Mouse (Mus musculus) adrenal gland, postnatal 0 days (tissue): ENCODE data around the gene Rrp12. TPM values are rescaled to one million over a fixed set of nuclear protein-coding genes. Genes with fewer than 3 reads are reported as not detected.

Experiments used
- polyA plus RNA-seq: library from polyadenylated mRNA; unstranded; fragments of >200 nt; fragmentation: Nextera tagmentation; extraction: Ambion mirVana; gene quantifications from 2 replicates; pipeline ENCODE4 v1.2.1, GENCODE M21; 2015

Rrp12 gene
- 3.3 and 4.6 TPM in 2 replicates for polyA plus RNA-seq

GRCm38 (mm10) chr19:41895460-41896318, at the start of gene Rrp12:
Gene Rrp12, minus strand, starts transcription at chr19:41896173.

DNA sequence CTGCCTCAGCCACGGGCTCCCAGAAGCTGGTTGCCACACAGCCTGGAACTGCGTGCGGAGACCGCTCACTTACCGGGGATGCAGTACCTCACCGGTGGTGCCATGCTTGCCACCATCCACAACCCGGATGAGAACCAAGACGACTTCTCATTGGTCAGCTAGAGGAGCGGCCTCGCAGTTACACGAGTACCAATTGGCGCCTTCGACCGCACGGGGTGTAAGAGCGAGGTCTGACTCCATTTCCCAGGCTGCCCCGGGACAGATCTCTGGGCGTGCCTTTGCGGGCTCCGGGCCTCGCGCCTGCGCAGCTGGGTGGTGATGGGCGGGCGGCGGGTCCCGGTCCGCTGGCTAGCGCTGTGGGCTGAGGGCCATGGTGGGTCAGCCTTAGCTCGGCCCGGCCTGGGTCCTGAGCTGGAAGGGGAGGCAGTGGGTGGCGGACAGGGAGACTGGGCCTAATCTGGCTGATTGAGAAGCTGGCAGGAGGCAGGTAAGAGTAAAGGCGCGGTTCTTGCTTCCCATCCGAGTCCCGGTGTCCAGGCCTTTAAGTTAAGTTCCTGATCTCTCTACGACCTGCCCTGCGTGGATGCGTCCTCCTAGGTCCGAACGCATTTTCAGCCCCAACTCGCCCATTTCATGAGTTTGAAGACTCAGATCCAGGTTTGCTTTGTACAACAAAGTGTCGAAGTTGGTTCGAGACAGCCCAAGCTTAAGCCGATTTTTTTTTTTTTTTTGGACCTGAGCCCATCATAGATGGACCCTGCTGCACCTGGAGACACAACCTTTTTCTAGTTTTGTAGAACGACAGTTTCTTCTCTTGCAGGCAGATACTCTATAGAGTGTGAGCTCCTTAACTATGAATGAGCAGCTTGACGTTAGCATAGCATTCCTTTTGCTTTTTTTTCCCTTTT, 37.5 kb upstream of the Rrp12 start, which contains the start of the genes Exosc1 and Zdhhc16:
TSS of gene Exosc1 (minus strand) at position 245 of the 908 bp plus-strand sequence.
TSS of gene Zdhhc16 (plus strand) at position 302 of the 908 bp plus-strand sequence.

GRCm38 (mm10) chr19:41911178-41912073, 15.5 kb upstream of the Rrp12 start, which contains the start of gene Pgam1:
Gene Pgam1, plus strand, starts transcription at chr19:41911923.

DNA sequence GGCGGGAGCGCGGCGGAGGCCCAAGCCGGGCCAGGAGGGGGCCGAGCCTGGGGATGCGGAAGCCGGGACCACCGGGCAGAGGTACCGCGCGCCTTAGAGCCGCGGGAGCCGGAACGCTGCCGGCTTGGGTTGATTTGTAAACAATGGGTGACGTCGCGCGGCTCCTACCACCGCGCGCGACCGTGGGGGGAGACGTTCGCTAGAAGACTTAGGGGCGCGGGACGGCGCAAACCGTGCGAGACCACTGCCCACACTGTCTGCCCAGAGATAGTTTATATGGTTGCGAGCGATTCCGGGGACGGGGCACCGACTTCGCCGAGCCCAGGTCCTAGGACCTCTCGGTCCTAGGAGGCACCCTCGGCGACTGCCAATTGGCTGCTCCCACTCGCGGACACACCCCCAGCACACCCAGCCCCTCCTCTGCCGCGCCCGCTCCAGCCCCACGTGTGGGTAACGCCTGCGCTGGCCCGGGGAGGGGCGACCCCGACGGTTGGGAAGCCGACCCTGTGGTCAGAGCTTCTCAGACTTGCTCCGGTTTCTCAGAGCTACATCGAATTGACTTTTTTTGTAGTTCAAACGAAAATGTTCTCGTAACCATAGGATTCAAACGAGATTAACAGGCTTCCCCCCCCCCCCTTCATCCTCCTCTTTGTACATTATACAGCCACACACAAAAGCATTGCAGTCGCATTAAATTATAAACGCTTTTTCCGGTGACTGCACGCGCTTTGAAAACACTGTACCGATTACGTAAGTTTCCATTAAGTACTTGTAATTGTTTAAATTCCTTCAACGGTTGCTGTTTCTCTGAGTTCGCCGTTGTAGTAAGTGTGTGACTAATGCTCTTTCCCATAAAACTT, 47.8 kb downstream of the Rrp12 start, which contains the start of gene Frat2:
TSS of gene Frat2 (minus strand) at position 141 of the 860 bp plus-strand sequence.

GRCm38 (mm10) chr19:41829381-41830105, 66.4 kb downstream of the Rrp12 start, which contains the start of gene Frat1:
Gene Frat1, plus strand, starts transcription at chr19:41829970.

Other genes starting within 250 kb of the Rrp12 start
- 1.2 and 2.8 TPM in 2 replicates for gene Slit1, start 152.5 kb downstream of the Rrp12 start, polyA plus RNA-seq
- gene Arhgap19, start 94.1 kb downstream of the Rrp12 start, polyA plus RNA-seq = 5.1 and 5.2 TPM in 2 replicates
- 9.0 and 10.0 TPM in 2 replicates for gene Frat1, start 66.2 kb downstream of the Rrp12 start, polyA plus RNA-seq
- gene Frat2, start 48.0 kb downstream of the Rrp12 start, polyA plus RNA-seq = 5.9 and 6.0 TPM in 2 replicates
- gene Pgam1, start 15.8 kb upstream of the Rrp12 start, polyA plus RNA-seq = 286 and 565 TPM in 2 replicates
- gene Exosc1, start 37.2 kb upstream of the Rrp12 start, polyA plus RNA-seq = 50.7 and 62.0 TPM in 2 replicates
- 46.1 and 53.9 TPM in 2 replicates for gene Zdhhc16, start 37.3 kb upstream of the Rrp12 start, polyA plus RNA-seq
- gene Mms19, start 85.0 kb upstream of the Rrp12 start, polyA plus RNA-seq = 12.8 and 17.8 TPM in 2 replicates
- gene Ubtd1, start 85.6 kb upstream of the Rrp12 start, polyA plus RNA-seq = 22.8 and 25.9 TPM in 2 replicates
- 0.87 and 1.7 TPM in 2 replicates for gene Ankrd2, start 139.8 kb upstream of the Rrp12 start, polyA plus RNA-seq
- 6.6 and 8.9 TPM in 2 replicates for gene Hoga1, start 149.4 kb upstream of the Rrp12 start, polyA plus RNA-seq
- gene 4933411K16Rik, start 156.1 kb upstream of the Rrp12 start, polyA plus RNA-seq = not detected in 2 replicates
- 17.2 and 27.5 TPM in 2 replicates for gene Morn4, start 190.2 kb upstream of the Rrp12 start, polyA plus RNA-seq
- gene Pi4k2a, start 194.3 kb upstream of the Rrp12 start, polyA plus RNA-seq = 23.9 and 33.0 TPM in 2 replicates
- 68.4 and 71.6 TPM in 2 replicates for gene Avpi1, start 232.9 kb upstream of the Rrp12 start, polyA plus RNA-seq